Mouse (Mus musculus) ES-Bruce4 (cell line): Measurements from ENCODE around the gene Rhof. TPM values are rescaled to one million over a fixed set of nuclear protein-coding genes. Genes with fewer than 3 reads are reported as not detected.

Experiments
- H3K27ac ChIP-seq: 2 replicates; pipeline ENCODE4 v1.5.1; 2012; ENCODE audit warnings: low read length, inconsistent platforms; ENCODE audit not compliant: insufficient read depth
- H3K27me3 ChIP-seq: 2 replicates; pipeline ENCODE4 v1.6.1; 2012; ENCODE audit warnings: mild to moderate bottlenecking, low read length, inconsistent platforms; ENCODE audit not compliant: control insufficient read depth, poor library complexity, insufficient read depth, severe bottlenecking
- H3K36me3 ChIP-seq: 2 replicates; pipeline ENCODE4 v1.6.1; 2012; ENCODE audit warnings: inconsistent platforms, mild to moderate bottlenecking, low read length, moderate library complexity; ENCODE audit not compliant: control insufficient read depth, poor library complexity, insufficient read depth, severe bottlenecking
- H3K4me1 ChIP-seq: one replicate; pipeline ENCODE4 v1.8.1; 2011; ENCODE audit warnings: low read length; ENCODE audit not compliant: control insufficient read depth, insufficient read depth
- H3K4me3 ChIP-seq: 2 replicates; pipeline ENCODE4 v1.5.1; 2011; ENCODE audit warnings: low read depth, mild to moderate bottlenecking, low read length
- H3K9ac ChIP-seq: 2 replicates; pipeline ENCODE4 v1.6.1; 2012; ENCODE audit warnings: low read depth, mild to moderate bottlenecking, inconsistent platforms; ENCODE audit not compliant: poor library complexity, severe bottlenecking
- H3K9me3 ChIP-seq: replicated peaks from 2 replicates; pipeline ENCODE4 v1.6.1; 2012; ENCODE audit warnings: mild to moderate bottlenecking, low read length, inconsistent platforms; ENCODE audit not compliant: control insufficient read depth, poor library complexity, insufficient read depth, severe bottlenecking
- CTCF ChIP-seq: IDR thresholded peaks from one replicate; pipeline ENCODE4 v1.8.1; 2011; ENCODE audit warnings: low read depth, low read length
- EP300 ChIP-seq: IDR thresholded peaks from 2 replicates; pipeline ENCODE4 v1.6.1; 2011; ENCODE audit warnings: low read depth, low read length; ENCODE audit not compliant: insufficient read depth
- POLR2A ChIP-seq: IDR thresholded peaks from one replicate; pipeline ENCODE4 v1.8.1; 2011; ENCODE audit warnings: low read length; ENCODE audit not compliant: insufficient read depth
- polyA plus RNA-seq: library from polyadenylated mRNA; stranded (reverse); fragments of >200 nt; gene quantifications from 2 replicates; pipeline ENCODE4 v1.2.4, GENCODE M21; 2011; ENCODE audit warnings: low read depth; ENCODE audit not compliant: missing spikeins, insufficient read depth, insufficient read length

Gene Rhof
- polyA plus RNA-seq, 1 experiment = 1.6 TPM

- Histone ChIP-seq H3K9ac (no peak overlapping the region), H3K27ac (no peak overlapping the region), H3K4me3 (no peak overlapping the region), H3K9me3 (no peaks in the 10 kb centered on the region), H3K27me3 (no peaks in the 10 kb centered on the region), H3K36me3 (no peaks in the 10 kb centered on the region), H3K4me1 (no peaks in the 10 kb centered on the region)
- TF ChIP-seq EP300 (no peak), CTCF (no peak), POLR2A (no peak)
Observed at GRCm38 (mm10) chr5:123129170-123129757, 3.2 kb downstream of the Rhof start.

DNA sequence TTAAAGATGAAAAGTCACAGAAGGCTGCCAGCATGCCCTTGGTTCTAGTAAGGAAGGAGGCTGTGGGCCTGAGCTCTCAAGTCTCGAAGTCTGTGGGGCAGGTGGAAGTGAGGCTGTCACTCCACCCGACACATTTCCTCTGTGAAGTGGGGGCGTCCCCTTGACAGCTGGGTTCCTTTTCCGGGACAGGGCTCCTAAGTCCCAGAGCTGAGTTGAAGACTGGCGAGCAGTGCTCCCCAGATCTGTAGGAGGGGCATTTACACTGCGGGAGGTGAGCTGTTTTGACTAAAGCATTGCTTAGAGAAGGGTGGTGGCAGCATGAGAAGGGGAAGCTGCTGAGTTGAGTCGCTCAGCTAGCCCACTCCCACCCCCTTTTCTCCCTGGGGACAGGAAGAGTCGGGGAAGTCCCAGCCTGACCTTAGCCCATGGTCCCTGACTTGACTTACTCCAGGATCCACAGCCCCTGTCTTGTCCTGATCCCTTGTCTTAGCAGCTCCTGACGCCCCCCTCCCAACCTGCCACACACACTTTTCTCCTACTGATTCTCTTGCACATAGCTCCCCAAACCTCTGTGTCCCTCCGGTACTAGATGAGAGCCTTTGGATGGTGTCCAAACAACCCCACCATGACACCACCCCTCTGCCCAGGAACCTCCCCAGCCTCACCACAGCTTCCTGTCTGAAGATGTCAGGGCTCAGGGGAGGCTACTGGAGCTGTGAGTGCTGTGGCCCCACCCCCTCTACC lies 3.9 kb downstream of the Rhof start:
- Histone ChIP-seq H3K4me1 (no peaks in the 10 kb centered on the region), H3K27ac (no peak overlapping the region), H3K36me3 (no peaks in the 10 kb centered on the region), H3K9me3 (no peaks in the 10 kb centered on the region), H3K27me3 (no peaks in the 10 kb centered on the region), H3K9ac (no peak overlapping the region), H3K4me3 (no peak overlapping the region)
- TF ChIP-seq CTCF (no peak), EP300 (no peak), POLR2A (no peak)

DNA sequence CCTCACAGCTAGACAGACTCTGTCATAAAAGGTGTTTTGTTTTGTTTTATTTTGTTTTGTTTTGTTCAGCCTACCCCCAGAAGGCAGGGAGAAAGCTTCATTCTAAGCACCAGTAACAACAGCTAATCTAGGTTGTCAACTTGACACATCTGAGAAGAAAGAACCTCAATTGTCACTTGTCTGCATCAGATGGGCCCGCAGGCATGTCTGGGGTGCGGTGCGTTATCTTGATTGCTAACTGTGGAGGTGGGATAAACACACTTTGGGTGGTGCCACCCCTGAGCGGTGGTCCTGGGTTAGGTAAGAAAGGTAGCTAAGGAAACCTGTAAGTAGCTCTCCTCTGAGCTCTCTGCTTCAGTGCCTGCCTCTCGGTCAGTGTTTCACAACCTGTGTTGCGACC lies 5.5 kb downstream of the Rhof start:
- H3K27ac ChIP-seq = no peak overlapping the region
- no peaks in the 10 kb centered on the region for H3K4me1 ChIP-seq
- no peak overlapping the region for H3K9ac ChIP-seq
- no peaks in the 10 kb centered on the region for H3K36me3 ChIP-seq
- no peak overlapping the region for H3K4me3 ChIP-seq
- no peaks in the 10 kb centered on the region for H3K27me3 ChIP-seq
- TF ChIP-seq EP300 (no peak), CTCF (no peak), POLR2A (no peak)
- H3K9me3 ChIP-seq = no peaks in the 10 kb centered on the region

DNA sequence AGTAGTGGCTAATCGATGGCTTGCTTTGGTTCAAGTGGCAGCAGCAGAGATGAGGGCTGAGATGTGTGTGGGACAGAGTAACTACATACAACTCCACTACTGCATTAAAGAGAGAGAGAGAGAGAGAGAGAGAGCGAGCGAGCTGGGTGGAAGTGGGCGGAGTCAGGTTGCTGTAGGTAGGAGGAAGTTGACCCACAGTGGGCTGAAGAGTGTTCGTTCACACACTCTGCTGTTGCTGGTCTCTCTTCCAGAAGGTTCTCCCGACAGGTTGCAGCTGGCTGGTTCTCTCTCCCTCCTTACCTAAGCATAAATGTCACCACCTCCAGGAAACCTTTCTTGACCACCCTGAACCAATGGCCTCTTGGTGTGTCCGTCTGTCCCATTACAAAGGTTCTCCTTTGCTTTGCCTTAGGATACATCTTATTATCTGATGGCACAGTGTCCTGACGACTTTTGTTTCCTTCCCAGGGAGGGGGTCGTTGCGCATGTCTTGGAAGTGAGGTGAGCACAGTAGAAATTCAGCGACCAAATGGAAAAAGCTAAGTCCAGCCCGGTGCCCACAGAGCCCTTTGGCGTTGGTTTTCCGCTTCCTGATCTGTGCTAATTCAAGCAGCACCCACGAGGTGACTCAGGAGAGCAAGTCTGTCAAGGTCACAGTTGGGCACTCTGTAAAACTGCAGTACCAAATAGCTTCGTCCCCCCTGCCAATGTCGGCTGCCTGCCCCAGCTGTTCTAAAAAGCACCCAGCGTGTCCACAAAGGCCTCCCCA lies 6.7 kb downstream of the Rhof start:
- TF ChIP-seq POLR2A (no peak), EP300 (no peak), CTCF (no peak)
- Histone ChIP-seq H3K4me1 (peaks cover 1% of the 10 kb centered on the region), H3K27me3 (no peaks in the 10 kb centered on the region), H3K9ac (no peak overlapping the region), H3K9me3 (no peaks in the 10 kb centered on the region), H3K36me3 (no peaks in the 10 kb centered on the region), H3K27ac (no peak overlapping the region), H3K4me3 (no peak overlapping the region)

- Histone ChIP-seq H3K9ac (no peak overlapping the region), H3K36me3 (no peaks in the 10 kb centered on the region), H3K9me3 (no peaks in the 10 kb centered on the region), H3K4me1 (peaks cover 4% of the 10 kb centered on the region), H3K4me3 (no peak overlapping the region), H3K27ac (no peak overlapping the region), H3K27me3 (no peaks in the 10 kb centered on the region)
- TF ChIP-seq CTCF (no peak), POLR2A (no peak), EP300 (no peak)
Observed at GRCm38 (mm10) chr5:123125105-123125504, 7.4 kb downstream of the Rhof start.
